Mouse (Mus musculus): ENCODE results near the gene Fbxo33.

GRCm38 (mm10) chr12:59205571-59205970 is 14.0 kb downstream of the Fbxo33 start:
- TF ChIP-seq POLR2A (IDR thresholded peaks at IDR 0.05; ENCODE audit: borderline replicate concordance, low read depth, low read length) (no peak), CTCF (IDR thresholded peaks at IDR 0.05; ENCODE audit: low read depth, low read length) (no peak)

Data from bone marrow macrophage, adult 2 months (primary cell).